Mouse (Mus musculus) gastrocnemius, postnatal 25 days (tissue): ENCODE results near the gene Orc3. TPM values are rescaled to one million over a fixed set of nuclear protein-coding genes. Genes with fewer than 3 reads are reported as not detected.

Source experiments
- DNase-seq: peaks from one replicate; pipeline ENCODE4 v3.0.0; 2022
- long read RNA-seq, 2 experiments: library from polyadenylated mRNA; stranded (forward); transcript quantifications; one replicate each; pipeline ENCODE4 v2.0.0; 2021
- total RNA-seq, 2 experiments: library from RNA; stranded (reverse); gene quantifications; 1 replicate in 1 of 2; 2 replicates in 1 of 2; pipeline ENCODE4 v1.2.3; 2021

Orc3 gene
- total RNA-seq: 10 to 100 TPM; 29.4 to 35.2 TPM
- long read RNA-seq, experiment 1, transcript Orc3-201 (20 exons, 2,300 nt): major isoform, 10 of 239 reads
- long read RNA-seq, experiment 1, partial matches to known transcripts: 221 of 239 reads
- long read RNA-seq, experiment 1, other reads (novel, unspliced or antisense): 6 of 239 reads
- long read RNA-seq, experiment 2, transcript Orc3-202 (20 exons, 2,266 nt): minor isoform, 9 of 151 reads
- long read RNA-seq, experiment 2, transcript Orc3-201 (20 exons, 2,300 nt): major isoform, 17 of 151 reads
- long read RNA-seq, experiment 2, partial matches to known transcripts: 117 of 151 reads
- long read RNA-seq, experiment 2, other reads (novel, unspliced or antisense): 8 of 151 reads

DNA sequence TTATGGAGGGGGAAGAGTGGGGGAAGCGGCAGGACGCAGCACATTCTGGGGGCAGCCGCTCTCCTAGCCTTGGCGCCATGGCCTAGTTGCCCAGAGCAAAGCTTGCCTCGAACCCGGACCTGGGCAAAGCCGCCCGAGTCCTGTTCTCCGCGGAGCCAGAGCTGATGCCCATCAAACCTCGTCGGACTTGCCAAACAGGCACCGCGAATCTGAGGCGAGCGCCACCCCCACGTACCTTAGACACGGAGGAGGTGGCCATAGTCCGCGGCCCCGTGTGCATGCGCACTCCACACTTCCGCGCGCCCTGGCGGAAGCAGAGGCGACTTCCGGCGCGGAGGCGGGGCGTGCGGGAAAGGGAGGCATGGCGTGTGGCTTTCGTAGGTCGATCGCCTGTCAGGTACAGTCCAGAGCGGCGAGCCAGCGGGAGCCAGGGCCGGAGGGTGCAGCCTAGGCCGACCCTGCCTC lies at the start of gene Orc3, which contains the start of gene Rars2:
Gene Orc3 (minus strand): TSS at position 315 of the 465 bp plus-strand sequence.
Gene Rars2 (plus strand): TSS at position 328 of the 465 bp plus-strand sequence.
- DNase-seq: peak; percentile 89

DNA sequence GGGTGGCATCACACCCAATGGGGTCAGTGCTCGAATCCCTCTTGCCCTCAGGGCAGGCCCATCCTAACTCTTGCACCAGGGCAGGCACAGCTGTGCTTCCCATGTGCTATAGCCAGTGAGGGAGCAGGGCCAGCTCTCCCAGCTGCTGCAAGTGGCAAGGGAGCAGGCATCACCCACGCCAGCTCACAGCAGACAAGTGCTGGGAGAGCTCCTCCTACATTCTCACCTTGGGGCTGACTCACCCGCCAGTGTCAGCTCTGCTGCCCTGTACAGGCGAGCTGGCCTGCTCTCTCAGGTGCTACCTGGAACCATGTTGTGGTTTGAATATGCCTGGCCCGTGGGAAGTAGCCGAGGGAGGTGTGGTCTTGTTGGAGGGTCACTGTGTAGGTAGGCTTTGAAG lies 47.2 kb upstream of the Orc3 start:
- DNase-seq: no peak

DNA sequence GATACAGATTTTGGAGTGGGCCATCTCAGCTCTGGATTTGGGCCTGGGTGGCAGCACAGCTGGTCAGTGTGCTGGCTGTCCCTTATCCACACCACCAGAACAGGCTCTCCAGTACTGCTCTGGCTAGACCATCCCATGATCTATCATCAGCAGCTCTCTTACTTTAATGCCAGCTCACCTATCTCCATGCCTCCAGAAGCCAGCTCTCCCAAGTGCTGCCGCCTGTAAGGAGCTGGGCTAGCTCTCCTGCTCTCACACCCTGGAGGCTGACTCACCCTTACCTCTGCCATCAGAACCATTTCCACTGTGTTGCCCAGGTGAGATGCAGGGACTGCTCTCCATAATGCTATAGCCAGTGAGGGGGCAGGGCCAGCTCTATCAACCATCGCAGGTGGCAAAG lies 46.8 kb upstream of the Orc3 start:
- DNase-seq: no peak

DNA sequence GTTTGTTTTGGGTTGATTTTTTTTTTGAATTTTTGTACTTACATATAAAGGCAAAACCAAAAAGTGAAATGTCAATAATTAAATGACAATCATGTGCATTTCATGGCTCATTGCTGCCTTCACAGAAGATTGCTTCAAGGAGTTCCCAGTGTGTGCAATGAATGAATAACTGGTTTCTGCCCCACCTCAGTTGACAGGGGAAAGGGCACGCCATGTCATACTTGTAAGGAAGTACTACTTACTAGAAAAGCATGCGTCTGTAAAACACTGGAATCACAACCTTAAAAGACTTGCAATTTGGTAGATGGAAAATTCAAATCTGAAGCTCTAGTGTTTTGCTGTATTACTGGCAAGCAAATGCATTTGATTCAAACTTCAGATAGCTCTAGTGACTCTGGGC lies 44.3 kb upstream of the Orc3 start:
- DNase-seq: no peak

DNA sequence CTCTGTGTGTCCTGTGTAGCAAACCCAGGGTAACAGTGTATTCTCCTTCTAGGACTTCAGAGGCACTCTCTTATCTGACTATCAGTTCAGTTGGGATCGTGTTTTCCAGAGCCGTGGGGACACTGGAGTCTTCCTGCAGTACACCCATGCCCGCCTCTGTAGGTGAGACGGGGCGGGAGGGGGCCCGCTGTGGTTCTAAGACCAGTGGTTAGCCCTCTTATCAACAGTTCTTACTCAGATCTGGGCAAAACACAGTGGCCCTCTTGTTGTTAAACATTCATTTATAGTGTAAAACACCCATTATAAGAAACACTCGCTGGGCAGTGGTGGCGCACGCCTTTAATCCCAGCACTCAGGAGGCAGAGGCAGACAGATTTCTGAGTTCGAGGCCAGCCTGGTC lies 41.4 kb upstream of the Orc3 start:
- no peak for DNase-seq

DNA sequence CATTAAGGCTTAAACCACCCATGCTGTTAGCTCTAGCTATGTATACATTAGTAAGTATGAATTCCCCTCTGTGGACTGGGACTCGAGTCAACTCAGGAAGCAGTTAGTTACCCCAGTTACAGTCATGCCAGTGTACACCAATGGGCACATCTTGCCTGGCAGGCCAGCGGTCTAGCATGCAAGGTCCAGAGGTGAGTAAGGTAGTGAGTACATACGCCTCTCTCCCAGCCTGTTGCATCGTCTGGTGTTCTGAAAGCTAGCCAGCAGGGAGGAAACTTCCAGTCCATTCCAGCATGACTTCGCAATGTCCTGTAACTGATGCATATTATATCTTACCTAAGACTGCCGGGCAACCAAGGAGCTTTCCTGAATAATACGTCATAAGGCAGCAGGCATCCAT lies 38.4 kb upstream of the Orc3 start:
- DNase-seq: no peak

DNA sequence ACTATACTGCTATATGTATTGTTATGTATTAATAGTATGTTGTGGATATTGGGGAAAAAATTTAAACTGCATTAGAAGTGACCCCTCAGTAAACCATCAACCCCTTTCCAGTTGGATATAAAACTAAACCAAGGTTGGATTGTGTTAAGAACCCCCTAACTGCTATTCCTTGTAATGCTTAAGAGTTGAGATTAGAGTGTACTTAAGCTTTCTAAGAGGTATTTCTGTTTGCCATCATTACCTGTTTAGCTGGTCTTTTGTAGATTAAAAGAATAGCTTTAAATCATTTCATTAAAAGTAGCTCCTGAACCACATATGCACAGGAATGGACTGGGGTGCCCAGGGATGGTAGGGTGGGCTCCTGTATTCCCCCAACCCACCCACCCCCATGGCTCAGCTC lies 30.0 kb upstream of the Orc3 start:
- no peak for DNase-seq

DNA sequence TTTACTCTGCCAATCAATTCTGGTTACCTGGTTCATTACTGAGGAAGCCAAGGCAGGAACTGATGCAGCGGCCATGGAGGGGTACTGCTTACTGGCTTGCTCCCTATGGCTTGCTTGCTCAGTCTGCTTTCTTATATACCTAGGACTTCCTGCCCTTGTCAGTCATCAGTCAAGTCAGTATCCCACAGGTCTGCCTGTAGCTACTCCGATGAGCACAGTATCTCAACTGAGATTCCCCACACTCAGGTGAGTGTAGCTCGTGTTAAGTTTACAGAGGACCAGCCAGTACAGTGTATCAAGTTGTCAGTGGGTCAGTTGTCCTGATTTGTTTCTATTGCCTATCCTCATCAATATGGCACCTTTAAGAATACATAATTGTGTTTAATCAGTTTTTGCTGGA lies 26.0 kb upstream of the Orc3 start:
- no peak for DNase-seq

DNA sequence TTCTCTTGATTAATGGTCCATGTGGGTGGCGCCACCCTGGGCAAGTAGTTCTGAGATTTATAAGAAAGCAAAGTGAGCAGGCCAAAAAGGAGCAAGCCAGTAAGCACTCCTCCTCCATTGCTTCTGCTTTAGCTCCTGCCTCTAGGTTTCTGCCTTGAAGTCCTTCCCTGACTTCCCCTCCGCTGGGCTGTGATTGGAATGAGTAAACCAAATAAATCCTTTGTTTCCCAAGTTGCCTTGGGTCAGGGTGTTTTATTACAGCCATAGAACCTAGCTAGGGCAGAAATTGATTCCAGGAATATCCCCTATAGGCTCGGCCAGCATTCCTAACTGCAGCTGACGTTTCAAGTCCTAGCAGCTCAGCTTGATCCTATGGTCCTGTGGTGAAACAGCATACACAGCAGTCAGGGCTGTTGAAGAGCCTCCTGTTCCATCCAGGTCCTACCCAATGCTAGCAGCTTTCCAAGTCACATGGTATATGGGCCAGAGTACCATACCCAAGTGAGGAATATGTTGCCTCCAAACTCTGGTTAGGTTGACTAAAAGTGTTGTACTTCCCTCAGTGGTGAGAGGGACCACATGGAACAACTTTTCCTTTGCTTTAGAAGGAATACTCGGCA lies 25.1 kb upstream of the Orc3 start:
- DNase-seq: no peak

DNA sequence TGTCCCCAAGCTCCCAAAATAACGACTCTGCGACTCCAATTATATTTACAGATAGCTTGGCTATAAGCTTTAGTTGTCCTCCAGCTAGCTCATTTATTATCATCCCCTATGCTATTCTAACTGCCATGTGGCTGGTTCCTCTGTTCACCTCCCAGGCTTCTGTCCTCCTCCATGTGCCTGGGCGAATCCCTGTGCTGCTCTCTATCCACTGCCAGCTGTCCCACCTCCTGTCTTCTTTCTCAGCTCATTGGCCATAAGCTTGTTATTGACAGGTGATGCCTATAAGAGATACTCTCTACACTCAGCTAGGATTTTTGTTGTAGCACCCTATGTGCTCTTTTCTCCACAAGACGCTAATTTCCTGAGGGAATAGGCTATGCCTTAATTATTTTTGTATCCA lies 23.1 kb upstream of the Orc3 start:
- DNase-seq: no peak

DNA sequence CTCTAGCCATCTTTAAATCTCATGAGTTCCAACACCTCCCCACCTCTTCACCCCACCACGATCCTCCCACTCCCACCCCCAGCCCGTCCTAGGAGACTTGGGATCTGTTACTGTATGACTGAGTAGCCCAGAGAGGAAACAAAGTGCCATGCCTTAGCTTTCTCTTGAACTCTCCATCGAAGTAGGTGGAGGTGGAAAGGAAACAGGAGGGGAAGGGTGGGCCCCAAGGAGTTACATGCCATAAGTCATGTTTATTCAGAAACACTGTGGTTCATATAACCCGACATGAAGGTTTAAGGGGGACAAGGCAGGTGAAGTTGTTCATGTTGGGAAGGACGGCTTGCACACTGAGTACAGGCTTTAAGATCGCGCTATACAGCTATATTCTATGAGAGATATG lies 22.6 kb upstream of the Orc3 start:
- no peak for DNase-seq

DNA sequence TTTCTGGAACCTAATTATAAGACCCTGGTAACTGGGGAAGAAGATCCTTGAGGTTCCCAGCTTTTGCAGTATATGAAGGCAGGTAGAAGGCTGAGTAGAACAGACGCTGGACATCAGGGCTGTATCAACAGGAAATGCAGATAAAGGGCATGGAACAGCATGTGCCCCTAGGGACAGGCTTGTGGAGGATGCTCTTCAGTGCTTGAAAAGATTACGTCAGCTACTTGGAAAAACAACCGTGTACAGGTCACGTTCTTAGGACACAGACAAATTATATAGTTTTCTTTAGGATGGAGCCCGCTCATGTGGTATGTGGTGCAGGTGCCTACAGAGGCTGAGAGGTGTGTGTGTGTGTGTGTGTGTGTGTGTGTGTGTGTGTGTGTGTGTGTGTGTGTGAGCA lies 21.3 kb upstream of the Orc3 start:
- DNase-seq: no peak

DNA sequence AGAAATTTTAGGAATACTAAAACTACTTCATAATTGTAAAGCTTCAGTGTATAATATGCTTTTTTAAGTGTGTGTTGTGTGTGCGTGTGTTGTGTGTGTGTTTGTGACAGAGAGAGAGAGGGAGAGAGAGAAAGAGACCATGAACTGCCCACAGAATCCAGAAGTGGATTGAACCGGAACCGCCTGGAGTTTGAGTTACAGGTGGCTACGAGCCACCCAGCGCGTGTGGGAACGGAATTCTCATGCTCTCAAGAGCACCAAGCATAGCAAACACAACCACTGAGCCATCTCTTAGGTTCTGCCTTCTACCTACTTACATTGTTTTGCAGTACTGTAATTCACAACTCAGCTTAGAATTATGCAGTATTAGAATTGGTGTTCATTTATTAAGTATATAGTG lies 19.4 kb upstream of the Orc3 start:
- no peak for DNase-seq

DNA sequence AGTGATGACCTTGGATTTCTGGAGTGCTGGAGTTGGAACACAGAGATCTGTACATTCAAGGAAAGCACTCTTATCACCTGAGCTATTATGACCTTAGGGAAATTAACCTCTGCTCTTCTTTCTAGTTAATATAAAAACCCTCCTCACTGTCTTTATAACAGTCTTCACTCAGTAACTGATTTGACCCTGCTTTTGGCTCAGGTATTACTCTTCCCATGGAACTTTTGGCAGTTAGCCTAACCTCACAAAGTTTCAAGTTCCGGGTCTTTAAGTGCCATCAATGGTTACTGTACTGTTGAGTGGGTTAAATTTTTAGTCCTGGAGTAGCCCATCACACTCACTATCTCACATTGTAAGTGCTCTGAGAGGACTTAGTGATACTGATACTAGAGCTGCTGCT lies 15.2 kb upstream of the Orc3 start:
- DNase-seq: no peak

DNA sequence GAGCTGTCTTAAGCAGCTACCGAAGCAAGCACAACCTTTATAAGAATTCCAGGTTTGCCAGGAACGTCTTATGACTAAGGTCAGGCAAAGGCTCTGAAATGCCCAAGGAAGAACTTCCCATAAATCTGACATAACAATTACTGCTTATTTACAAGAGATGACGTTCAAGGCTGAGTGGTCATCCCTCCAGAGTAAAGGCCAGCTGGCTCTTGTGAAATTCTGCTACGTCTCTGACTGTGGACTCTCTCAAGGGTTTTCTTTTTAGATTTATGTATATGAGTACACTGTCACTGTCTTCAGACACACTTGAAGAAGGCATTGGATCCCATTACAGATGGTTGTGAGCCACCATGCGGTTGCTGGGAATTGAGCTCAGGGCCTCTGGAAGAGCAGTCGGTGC lies 11.7 kb upstream of the Orc3 start:
- no peak for DNase-seq

DNA sequence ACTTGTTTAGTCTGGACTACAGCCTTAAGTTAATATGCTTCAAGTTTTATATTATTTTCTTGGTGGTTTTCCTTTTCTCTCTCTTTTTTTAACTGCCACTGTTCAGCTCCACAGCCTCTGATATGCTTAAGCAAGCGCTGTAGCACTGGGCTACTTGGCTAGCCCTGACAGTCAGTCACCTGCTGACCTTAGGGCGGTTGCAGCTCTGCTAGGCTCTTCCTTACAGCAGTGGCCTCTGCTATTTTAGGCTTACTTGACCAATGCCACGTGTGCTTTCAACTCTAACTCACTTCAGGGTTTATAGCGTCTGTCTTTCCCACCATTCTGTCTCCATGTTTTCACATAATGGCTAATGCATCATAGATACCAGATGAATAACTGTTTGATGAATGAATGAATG lies 10.8 kb upstream of the Orc3 start:
- no peak for DNase-seq

DNA sequence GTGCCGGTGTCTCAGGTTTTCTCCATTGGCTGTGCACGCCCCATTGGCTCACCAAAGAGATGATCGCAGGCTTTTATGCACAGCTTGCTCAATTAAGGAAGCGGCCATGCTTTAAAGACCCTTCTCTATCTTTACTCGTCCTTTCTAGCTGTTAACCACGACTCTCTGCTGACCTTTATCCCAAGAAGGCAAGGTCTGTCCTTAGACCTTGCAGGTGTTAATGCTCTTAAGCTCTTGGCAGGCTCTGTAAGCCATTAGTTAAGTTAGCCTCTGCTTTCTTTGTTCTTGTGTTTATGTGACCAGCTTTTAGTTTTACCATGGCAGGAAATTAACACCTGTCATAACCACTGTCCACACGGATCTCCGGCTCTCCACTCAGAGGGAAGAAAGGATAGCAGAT lies 1.4 kb upstream of the Orc3 start:
- no peak for DNase-seq

DNA sequence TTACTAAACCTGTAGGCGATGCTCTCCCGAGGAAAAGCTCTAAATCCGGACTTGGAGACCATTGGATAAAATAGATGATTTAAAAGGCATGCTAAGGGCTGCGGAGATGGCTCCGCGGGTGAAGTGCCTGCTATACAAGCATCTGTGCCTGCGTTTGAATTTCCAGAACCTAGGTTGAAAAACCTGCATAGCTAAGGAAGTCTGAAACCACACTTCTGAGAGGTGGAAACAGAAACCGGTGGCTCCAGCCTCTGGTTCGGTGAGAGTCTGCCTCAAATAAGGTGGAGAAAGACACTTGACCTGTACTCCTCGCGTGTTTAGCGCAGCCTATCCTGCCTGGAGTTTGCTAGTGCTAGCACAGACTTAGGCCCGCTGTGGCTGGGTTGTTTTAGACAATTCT lies 559 bp upstream of the Orc3 start:
- DNase-seq: no peak

DNA sequence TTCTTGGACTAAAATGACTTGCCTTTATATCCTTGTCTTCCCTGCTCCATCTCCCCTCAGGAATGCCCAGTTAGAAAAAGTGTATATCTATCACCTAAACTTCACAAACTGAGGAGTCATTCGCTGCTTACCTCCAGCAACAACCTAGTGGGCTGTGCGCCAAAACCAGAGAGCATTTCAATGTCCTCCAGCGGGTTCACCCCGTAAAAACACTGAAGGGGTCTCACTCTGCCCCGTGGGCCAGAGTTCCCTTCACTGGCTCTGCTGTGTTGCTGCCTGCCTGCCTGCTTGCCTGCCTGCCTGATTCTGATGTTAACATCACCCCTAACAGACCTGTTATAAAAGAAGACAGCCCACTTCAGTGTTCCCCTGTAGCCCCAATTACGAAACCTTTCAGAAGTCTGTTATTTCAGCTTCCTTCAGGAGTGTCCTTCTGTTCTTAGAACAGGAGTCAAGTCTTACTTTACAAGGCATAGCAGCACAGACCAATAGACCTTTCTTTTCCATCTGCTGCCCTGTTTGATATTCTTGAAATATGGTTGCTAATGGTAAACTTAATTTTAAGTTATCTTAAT lies 1.1 kb downstream of the Orc3 start:
- no peak for DNase-seq

DNA sequence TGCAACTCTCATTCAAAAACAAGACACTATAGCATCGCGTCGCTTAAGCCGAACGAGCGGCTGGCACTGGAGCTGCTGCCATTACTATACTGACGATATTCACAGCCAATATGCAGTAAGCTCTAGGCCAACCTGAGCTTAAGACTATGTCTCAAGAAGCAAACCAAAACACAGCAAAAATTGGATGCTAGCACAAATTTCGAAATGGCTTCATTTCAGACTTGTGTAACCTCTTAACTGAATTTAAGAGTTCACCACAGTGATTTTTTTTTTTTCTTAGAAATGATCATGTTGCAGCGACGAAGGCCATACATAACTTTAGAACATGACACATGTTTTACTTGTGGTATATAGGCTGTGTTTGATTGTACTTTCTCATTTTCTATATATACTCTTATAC lies 8.1 kb downstream of the Orc3 start:
- DNase-seq: no peak

DNA sequence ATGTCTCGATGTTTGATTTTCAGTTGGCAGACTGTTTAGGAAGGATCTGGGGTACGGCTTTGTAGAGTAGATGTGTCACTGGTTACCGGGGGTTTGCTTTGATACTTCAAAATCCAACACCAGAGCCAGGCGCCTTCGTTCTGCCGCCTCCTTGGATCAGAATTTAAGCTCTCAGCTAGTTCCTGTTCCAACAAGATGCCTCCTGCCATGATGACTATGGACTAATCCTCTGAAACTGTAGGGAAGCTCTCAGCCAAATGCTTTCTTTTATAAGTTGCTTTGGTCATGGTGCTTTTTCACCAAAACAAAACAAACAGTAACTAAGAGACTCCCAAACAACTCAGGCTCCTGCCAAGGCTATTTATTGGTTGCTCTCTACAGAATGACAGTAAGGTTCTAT lies 11.6 kb downstream of the Orc3 start:
- DNase-seq: no peak

DNA sequence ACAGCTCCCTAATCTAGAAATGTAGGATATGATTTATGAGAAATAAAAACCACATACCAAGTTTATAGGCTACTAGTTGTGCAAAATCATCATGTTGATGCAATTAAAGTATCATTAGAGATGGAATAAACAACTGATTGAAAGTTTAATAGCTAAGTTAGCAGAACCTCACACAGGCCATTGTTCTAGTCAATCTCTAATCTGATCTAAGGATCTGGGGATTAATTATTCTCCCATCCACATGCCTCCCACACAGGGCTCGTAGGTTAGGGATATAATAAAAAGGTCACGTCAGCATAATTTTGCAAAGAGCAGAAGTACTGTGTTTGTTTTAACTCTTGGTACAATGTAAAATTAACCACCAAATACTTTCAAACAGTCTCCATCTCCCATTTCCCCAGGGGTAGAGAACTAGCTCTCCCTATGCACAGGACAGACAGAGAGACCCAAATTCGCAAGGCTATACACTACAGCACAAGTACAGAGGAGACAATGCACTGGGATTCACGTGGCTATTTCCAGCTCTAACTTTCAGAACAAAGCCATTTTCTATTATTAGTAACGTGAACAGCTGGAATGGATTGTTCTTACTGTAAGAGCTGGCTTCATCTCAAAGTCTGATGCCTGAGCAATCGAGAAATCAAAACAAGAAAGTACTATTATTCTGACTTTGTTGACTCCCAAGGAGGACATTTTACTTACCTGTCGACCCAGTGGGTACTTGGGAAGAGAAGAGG lies 29.7 kb downstream of the Orc3 start:
- DNase-seq: no peak

DNA sequence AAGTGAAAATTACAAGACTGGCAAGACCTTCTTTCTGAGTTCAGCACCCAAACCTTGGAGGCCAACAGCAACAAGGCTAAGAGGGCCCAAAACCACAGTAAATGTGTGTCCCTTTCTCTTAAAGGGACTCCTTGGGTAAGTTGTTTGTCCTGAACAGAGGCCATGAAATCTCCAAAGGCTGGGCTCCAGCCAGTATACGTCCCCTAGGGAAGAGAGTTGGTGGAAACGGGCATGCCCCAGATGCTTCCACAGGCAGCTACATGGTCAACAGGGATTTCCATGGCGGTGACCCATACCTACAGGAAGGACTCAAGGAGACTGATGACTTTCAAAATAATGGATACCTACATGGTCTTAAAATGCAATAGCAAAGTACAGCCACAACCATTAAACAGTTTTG lies 31.3 kb downstream of the Orc3 start:
- no peak for DNase-seq
